Mouse (Mus musculus) cerebellum, adult 2 months (tissue): ENCODE measurements around the gene Gm13696. TPM values are rescaled to one million over a fixed set of nuclear protein-coding genes. Genes with fewer than 3 reads are reported as not detected.
"Not testable (repeated sequence)": the region's sequence is repeated elsewhere in the genome, so short reads cannot be mapped to it uniquely, and the experiment has no call there.

Experiments used
- DNase-seq, 2 experiments: peaks; one replicate each; pipeline ENCODE4 v3.0.0; 2021
- H3K27ac ChIP-seq: fragments of 200-500 bp; 2 replicates; pipeline ENCODE4 v1.5.1; 2012; ENCODE audit warnings: low read length, control low read depth, inconsistent platforms; ENCODE audit not compliant: insufficient read depth
- H3K27me3 ChIP-seq: fragments of 200-500 bp; 2 replicates; pipeline ENCODE4 v1.6.1; 2012; ENCODE audit warnings: inconsistent platforms, mild to moderate bottlenecking, low read length, moderate library complexity; ENCODE audit not compliant: control insufficient read depth, insufficient read depth
- H3K4me1 ChIP-seq: fragments of 200-500 bp; 2 replicates; pipeline ENCODE4 v1.6.1; 2011; ENCODE audit warnings: low read length; ENCODE audit not compliant: control insufficient read depth, insufficient read depth
- H3K4me3 ChIP-seq: fragments of 200-500 bp; replicated peaks from 2 replicates; pipeline ENCODE3; 2011; ENCODE audit warnings: mild to moderate bottlenecking, low read depth, low read length, control low read depth; ENCODE audit not compliant: insufficient read depth
- CTCF ChIP-seq: fragments of 200-500 bp; IDR thresholded peaks from 2 replicates; pipeline ENCODE4 v1.5.1; 2011; ENCODE audit warnings: low read depth, mild to moderate bottlenecking, control low read depth, low read length, moderate library complexity, borderline replicate concordance; ENCODE audit not compliant: insufficient read depth
- POLR2A ChIP-seq: fragments of 200-500 bp; IDR thresholded peaks from 2 replicates; pipeline ENCODE4 v1.6.1; 2011; ENCODE audit warnings: low read length, control low read depth, borderline replicate concordance; ENCODE audit not compliant: insufficient read depth
- WGBS: fragments of 180-500 bp; shearing (Covaris S2); methylation state at CpG from one replicate; pipeline ENCODE4 v1.1.7; 2018; 5-methylcytosine and 5-hydroxymethylcytosine counted together
- polyA plus RNA-seq: library from polyadenylated mRNA; depleted of rRNA; stranded (reverse); fragments of >200 nt; gene quantifications from 2 replicates; pipeline ENCODE4 v1.2.3, GENCODE M21; 2012; rRNA removed

Gene Gm13696
- not detected in 2 replicates for polyA plus RNA-seq

DNA sequence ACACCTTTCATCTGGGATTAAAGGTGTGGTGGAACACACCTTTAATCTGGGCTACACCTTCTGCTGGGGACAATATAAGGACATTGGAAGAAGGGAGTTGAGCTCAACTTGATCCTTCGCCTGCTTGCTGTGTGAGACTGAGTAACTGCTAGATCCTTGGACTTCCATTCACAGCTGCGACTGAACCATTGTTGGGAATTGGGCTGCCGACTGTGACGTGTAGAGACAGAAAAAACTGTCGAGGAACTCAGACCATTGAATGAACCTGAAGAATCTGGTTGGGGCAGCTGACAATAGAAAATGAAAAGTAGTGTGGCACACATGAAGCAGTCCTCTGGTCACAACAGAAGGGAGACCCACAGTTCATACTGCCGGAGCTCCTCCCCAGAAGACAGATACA, at the start of gene Gm13696:
Gm13696 (plus strand) TSS at position 301 of the 400 bp plus-strand sequence.
- not testable (repeated sequence) for H3K4me3 ChIP-seq, H3K27ac ChIP-seq, DNase-seq, H3K4me1 ChIP-seq, H3K27me3 ChIP-seq
- whole genome bisulfite sequencing: no CpG with 5 or more reads among the region's 6 CpGs

DNA sequence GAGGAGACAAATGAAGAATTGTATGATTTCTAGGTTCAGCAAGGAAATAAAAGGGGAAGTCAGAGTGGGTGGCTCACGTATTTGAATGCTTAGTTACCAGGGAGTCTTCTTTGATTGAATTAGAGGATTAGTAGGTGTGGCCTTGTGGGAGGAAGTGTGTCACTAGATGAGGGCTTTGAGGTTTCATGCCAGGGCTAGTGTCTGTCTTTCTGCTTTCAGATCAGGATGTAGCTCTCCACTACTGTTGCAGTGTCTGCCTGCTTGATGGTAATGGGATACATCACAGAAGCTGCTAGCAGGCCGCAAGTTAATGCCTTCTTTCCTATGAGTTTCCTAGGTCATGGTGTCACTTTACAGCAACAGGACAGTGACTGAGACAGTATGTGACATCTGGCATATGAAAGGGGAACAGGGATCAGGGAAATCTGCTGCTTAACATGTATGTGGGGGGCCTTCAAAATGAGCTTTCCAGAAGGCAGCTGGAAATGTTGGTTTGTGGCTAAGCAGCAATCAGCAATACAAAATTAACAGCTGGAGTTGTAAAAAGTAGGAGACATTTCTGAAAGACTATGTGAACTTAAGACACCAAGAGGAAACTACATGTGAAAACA, 43.3 kb upstream of the Gm13696 start:
- H3K4me1 ChIP-seq: no peaks in the 10 kb centered on the region
- DNase-seq: no peak
- H3K4me3 ChIP-seq: no peak overlapping the region
- H3K27me3 ChIP-seq: no peaks in the 10 kb centered on the region
- 63% methylated on average over 2 of the region's 2 CpGs for WGBS
- H3K27ac ChIP-seq: no peak overlapping the region
- TF ChIP-seq CTCF (no peak), POLR2A (no peak)

DNA sequence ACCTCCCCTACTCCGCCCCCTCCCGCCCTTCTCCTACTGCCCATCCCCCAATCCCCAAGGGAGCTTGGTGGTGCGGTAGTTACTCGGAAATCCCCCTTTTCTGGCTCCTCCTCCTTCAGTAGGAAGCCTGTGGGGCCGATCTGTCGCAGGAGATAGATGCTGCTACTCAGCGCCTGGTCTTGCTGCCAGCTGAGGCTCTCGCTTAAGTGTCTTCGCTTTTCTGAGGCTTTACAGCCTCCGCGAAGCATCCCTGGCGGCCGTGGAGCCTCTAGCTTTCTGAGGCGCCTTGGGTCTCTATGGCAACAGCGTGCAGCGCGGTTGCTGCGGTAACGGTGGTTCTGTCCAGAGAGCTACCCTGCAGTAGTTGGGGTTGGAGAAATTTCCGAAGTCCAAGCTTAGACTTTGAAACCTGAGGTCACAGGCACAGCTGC, 32.0 kb upstream of the Gm13696 start, which contains the start of gene Zswim2:
Zswim2 (minus strand) TSS at position 298 of the 431 bp plus-strand sequence.
- Histone ChIP-seq H3K27ac (no peak within 1 kb of the TSS), H3K4me1 (no peaks in the 10 kb centered on the region), H3K4me3 (peak within 1 kb of the TSS; percentile 30), H3K27me3 (no peaks in the 10 kb centered on the region)
- under 1% methylated on average over 20 of the region's 20 CpGs for WGBS
- DNase-seq: peak; percentile 57 to 59
- TF ChIP-seq POLR2A (no peak), CTCF (no peak)

DNA sequence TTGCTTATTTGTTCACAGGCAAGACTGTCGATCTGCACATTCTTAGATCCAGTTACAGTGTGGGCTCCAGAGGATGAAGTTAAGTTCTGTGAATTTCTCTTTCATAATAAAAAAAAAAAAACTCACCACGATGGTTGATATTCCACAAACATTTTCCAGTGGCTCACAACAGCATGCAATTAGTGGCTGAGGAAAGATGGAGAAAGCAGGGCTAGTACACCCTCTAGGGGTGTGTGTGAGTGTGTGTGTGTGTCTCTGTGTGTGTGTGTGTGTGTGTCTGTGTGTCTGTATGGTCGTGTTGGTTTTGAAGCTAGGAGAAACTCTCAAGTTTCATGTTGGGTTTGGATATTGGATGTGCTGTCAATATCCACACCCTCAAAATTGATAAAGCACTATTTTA, 31.5 kb upstream of the Gm13696 start:
- DNase-seq: no peak
- H3K4me1 ChIP-seq: no peaks in the 10 kb centered on the region
- WGBS: 20% methylated on average over 3 of the region's 3 CpGs
- H3K27me3 ChIP-seq: no peaks in the 10 kb centered on the region
- TF ChIP-seq CTCF: no peak
- no peak for TF ChIP-seq POLR2A
- H3K4me3 ChIP-seq: no peak overlapping the region
- H3K27ac ChIP-seq: no peak overlapping the region

DNA sequence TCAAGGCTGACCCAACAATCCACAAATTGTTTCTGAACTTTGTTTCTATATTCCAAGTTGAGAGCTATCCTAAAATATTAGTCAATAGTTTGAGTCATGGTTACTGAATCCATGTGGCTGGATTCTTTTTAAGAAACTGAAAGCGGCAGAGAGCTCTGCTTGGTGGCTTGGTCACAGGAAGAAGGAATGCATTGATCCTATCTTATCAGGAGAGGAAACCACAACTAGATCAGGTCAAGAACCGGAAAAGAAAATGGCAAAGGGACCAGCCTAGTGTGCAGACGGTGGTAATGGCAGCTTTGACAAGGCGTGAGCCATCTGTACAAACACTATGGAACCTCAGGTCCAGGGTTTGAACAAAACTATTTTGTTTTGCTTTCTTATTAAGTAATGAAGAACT, 31.1 kb upstream of the Gm13696 start:
- Histone ChIP-seq H3K27ac (no peak overlapping the region), H3K4me1 (no peaks in the 10 kb centered on the region), H3K27me3 (no peaks in the 10 kb centered on the region), H3K4me3 (no peak overlapping the region)
- WGBS: 78% methylated on average over 4 of the region's 4 CpGs
- TF ChIP-seq CTCF: no peak
- TF ChIP-seq POLR2A: no peak
- no peak for DNase-seq

DNA sequence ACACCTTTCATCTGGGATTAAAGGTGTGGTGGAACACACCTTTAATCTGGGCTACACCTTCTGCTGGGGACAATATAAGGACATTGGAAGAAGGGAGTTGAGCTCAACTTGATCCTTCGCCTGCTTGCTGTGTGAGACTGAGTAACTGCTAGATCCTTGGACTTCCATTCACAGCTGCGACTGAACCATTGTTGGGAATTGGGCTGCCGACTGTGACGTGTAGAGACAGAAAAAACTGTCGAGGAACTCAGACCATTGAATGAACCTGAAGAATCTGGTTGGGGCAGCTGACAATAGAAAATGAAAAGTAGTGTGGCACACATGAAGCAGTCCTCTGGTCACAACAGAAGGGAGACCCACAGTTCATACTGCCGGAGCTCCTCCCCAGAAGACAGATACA, 17.5 kb upstream of the Gm13696 start, which contains the start of gene Gm13698:
Gm13698 (plus strand) TSS at position 301 of the 400 bp plus-strand sequence.
- H3K27ac ChIP-seq, H3K4me1 ChIP-seq, H3K27me3 ChIP-seq, H3K4me3 ChIP-seq, DNase-seq: not testable (repeated sequence)
- no CpG with 5 or more reads among the region's 6 CpGs for WGBS

DNA sequence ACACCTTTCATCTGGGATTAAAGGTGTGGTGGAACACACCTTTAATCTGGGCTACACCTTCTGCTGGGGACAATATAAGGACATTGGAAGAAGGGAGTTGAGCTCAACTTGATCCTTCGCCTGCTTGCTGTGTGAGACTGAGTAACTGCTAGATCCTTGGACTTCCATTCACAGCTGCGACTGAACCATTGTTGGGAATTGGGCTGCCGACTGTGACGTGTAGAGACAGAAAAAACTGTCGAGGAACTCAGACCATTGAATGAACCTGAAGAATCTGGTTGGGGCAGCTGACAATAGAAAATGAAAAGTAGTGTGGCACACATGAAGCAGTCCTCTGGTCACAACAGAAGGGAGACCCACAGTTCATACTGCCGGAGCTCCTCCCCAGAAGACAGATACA, 11.7 kb upstream of the Gm13696 start, which contains the start of gene Gm13693:
Gm13693 (plus strand) TSS at position 301 of the 400 bp plus-strand sequence.
- WGBS: no CpG with 5 or more reads among the region's 6 CpGs
- not testable (repeated sequence) for H3K4me1 ChIP-seq, DNase-seq, H3K27me3 ChIP-seq, H3K4me3 ChIP-seq, H3K27ac ChIP-seq

DNA sequence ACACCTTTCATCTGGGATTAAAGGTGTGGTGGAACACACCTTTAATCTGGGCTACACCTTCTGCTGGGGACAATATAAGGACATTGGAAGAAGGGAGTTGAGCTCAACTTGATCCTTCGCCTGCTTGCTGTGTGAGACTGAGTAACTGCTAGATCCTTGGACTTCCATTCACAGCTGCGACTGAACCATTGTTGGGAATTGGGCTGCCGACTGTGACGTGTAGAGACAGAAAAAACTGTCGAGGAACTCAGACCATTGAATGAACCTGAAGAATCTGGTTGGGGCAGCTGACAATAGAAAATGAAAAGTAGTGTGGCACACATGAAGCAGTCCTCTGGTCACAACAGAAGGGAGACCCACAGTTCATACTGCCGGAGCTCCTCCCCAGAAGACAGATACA, 5.9 kb upstream of the Gm13696 start, which contains the start of gene Gm13695:
Gm13695 (plus strand) TSS at position 301 of the 400 bp plus-strand sequence.
- WGBS: no CpG with 5 or more reads among the region's 6 CpGs
- H3K27me3 ChIP-seq, H3K27ac ChIP-seq, DNase-seq, H3K4me1 ChIP-seq, H3K4me3 ChIP-seq: not testable (repeated sequence)

DNA sequence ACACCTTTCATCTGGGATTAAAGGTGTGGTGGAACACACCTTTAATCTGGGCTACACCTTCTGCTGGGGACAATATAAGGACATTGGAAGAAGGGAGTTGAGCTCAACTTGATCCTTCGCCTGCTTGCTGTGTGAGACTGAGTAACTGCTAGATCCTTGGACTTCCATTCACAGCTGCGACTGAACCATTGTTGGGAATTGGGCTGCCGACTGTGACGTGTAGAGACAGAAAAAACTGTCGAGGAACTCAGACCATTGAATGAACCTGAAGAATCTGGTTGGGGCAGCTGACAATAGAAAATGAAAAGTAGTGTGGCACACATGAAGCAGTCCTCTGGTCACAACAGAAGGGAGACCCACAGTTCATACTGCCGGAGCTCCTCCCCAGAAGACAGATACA, 5.7 kb downstream of the Gm13696 start, which contains the start of gene Gm13694:
Gm13694 (plus strand) TSS at position 301 of the 400 bp plus-strand sequence.
- DNase-seq, H3K4me1 ChIP-seq, H3K4me3 ChIP-seq, H3K27ac ChIP-seq, H3K27me3 ChIP-seq: not testable (repeated sequence)
- WGBS: no CpG with 5 or more reads among the region's 6 CpGs

DNA sequence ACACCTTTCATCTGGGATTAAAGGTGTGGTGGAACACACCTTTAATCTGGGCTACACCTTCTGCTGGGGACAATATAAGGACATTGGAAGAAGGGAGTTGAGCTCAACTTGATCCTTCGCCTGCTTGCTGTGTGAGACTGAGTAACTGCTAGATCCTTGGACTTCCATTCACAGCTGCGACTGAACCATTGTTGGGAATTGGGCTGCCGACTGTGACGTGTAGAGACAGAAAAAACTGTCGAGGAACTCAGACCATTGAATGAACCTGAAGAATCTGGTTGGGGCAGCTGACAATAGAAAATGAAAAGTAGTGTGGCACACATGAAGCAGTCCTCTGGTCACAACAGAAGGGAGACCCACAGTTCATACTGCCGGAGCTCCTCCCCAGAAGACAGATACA, 11.5 kb downstream of the Gm13696 start, which contains the start of gene Gm13697:
Gm13697 (plus strand) TSS at position 301 of the 400 bp plus-strand sequence.
- H3K4me3 ChIP-seq, H3K4me1 ChIP-seq, H3K27ac ChIP-seq, DNase-seq, H3K27me3 ChIP-seq: not testable (repeated sequence)
- no CpG with 5 or more reads among the region's 6 CpGs for WGBS

DNA sequence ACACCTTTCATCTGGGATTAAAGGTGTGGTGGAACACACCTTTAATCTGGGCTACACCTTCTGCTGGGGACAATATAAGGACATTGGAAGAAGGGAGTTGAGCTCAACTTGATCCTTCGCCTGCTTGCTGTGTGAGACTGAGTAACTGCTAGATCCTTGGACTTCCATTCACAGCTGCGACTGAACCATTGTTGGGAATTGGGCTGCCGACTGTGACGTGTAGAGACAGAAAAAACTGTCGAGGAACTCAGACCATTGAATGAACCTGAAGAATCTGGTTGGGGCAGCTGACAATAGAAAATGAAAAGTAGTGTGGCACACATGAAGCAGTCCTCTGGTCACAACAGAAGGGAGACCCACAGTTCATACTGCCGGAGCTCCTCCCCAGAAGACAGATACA, 17.3 kb downstream of the Gm13696 start, which contains the start of gene Gm13691:
Gm13691 (plus strand) TSS at position 301 of the 400 bp plus-strand sequence.
- not testable (repeated sequence) for H3K27ac ChIP-seq, H3K4me1 ChIP-seq, DNase-seq, H3K4me3 ChIP-seq, H3K27me3 ChIP-seq
- no CpG with 5 or more reads among the region's 6 CpGs for WGBS

DNA sequence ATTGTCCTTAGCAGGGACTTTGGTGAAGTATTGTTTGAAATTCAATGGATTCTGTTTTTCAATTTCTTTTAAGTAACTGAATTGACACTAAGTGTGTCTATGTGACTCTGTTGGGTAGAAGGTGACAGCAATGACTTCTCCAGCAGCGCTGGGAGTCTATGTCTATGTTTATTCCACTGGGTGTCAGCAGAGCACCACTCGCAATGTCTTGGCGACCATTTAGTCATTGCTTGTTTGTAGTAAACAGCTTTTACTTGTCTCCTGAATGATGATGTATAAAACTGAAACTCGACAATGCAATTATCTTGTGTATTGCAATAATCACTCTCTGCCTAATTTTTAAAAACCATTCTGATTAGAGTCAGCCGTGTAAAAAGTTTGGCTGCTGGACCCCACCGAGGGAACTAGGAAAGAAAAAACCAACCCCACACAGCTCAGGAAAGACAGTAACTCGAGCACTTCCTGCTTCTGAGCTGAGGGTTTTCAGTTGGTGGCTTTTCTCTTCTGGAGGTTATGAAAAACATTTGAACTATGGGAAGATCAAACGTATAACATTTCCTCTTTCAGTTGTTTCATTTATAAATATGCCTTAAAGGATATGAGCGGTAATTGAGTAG, 20.8 kb downstream of the Gm13696 start:
- H3K4me3 ChIP-seq, H3K4me1 ChIP-seq, DNase-seq, H3K27ac ChIP-seq, H3K27me3 ChIP-seq: not testable (repeated sequence)
- 67% methylated on average over 8 of the region's 9 CpGs for WGBS
